Mouse (Mus musculus): ENCODE results near the gene Mrps2.

The Mrps2 gene

DNA sequence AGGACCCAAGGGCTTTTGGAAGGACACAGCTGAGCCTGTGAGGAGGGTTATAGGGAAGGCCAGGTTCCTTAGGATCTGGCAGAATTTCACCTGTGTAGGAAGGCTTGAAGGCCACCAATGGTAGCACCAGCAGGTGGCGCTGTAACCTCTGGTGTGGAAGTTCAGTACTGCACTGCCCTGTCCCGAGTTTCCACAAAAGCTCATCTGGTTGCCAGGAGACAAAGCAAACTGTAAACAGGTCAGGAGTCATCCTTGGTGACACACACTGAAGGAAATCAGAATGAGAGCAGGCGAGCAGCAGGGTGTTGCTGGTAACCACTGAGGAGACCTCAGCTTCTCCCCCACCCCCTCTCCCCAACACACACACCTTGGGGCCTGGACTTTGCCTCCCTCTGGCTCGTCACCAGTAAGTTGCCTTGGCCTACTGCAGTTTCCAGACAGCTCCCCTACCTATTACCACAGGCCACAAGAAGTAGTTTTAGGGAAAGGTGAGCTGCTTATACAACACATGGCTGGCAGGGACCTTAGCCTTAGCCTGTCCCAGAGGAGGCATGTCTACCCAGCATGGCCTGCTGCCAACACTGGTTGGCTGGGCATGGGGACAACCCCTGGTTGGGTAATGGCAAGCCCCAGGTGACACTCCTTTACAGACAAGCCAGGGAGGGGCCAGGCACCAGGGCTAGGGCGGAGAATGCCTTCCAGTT lies 49.5 kb downstream of the Mrps2 start:
- peak; percentile 81 to 83 for DNase-seq (ENCODE audit: low read depth in 2 of 2, low spot score in 2 of 2)

DNA sequence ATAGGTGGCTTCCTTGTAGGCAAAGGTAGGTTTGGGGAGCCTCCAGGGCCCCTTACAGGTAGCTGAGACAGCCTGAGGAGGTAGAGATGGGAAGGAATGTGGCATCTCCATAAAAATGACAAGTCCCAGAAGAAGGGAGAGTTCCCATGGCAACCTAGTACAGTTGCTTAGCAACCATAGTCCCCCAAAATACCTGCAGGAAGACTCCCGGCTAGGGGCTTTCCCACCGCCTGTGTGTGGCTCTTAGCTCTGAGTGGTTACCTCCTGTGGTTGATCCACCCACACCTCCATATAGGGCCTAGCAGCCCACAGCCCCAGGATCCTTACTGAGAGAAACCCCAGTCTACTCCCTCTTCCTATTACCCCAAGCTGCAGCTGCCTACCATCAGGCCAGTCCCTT lies 50.4 kb downstream of the Mrps2 start:
- peak; percentile 54 to 61 for DNase-seq (ENCODE audit: low read depth in 2 of 2, low spot score in 2 of 2)

DNA sequence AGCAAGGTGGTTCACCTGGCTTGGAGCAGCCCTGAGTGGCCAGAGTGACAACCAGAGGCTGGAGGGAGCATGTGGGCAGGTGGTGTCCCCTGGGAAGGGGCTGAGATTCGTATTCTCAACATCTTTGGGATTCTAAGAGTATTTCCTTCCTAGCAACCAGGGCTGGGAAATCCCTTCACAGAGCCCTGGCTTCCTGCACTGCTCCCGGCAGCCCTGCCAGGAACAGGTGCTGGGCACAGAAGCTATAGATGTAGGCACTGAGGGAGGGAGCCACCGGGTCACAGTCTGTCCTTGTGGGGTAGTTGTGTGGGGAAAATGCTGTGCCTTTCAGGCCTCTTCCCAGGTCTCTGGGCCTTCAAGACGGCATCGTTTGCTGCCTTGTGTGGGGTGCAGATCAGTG lies 52.7 kb downstream of the Mrps2 start:
- DNase-seq (ENCODE audit: low read depth in 2 of 2, low spot score in 2 of 2): no peak

Data from CD8-positive naive resting alpha-beta T cell, adult 2 months (primary cell).